Mouse (Mus musculus) midbrain, embryonic 14.5 days (tissue): Measurements from ENCODE around the gene Prss12. TPM values are rescaled to one million over a fixed set of nuclear protein-coding genes. Genes with fewer than 3 reads are reported as not detected.

ENCODE experiments used
- polyA plus RNA-seq: library from polyadenylated mRNA; unstranded; fragments of >200 nt; fragmentation: Nextera tagmentation; extraction: Ambion mirVana; gene quantifications from 2 replicates; pipeline ENCODE4 v1.2.1, GENCODE M21; 2014

Gene Prss12
- polyA plus RNA-seq, 1 experiment from 2014 or later, result 9.1 TPM

Other genes starting within 250 kb of the Prss12 start
- gene Synpo2, start 210.8 kb upstream of the Prss12 start, polyA plus RNA-seq, result 0.28 and 1.1 TPM in 2 replicates
- gene Sec24d, start 179.5 kb upstream of the Prss12 start, polyA plus RNA-seq, result 7.2 and 12.0 TPM in 2 replicates
- 14.6 and 20.4 TPM in 2 replicates for gene Mettl14, start 60.8 kb upstream of the Prss12 start, polyA plus RNA-seq
- 15.4 and 27.1 TPM in 2 replicates for gene Ndst3, start 243.9 kb downstream of the Prss12 start, polyA plus RNA-seq